Mouse (Mus musculus) urinary bladder, postnatal 36 days (tissue): ENCODE measurements around the gene Pde3a.
A peak's percentile ranks its signal among the peaks of the same experiment; 100 is the strongest.

ENCODE experiments used
- DNase-seq, 2 experiments: peaks; one replicate each; pipeline ENCODE4 v3.0.0; 2022; ENCODE audit warnings: low spot score in 2 of 2, mixed read lengths in 1 of 2

Pde3a gene

DNA sequence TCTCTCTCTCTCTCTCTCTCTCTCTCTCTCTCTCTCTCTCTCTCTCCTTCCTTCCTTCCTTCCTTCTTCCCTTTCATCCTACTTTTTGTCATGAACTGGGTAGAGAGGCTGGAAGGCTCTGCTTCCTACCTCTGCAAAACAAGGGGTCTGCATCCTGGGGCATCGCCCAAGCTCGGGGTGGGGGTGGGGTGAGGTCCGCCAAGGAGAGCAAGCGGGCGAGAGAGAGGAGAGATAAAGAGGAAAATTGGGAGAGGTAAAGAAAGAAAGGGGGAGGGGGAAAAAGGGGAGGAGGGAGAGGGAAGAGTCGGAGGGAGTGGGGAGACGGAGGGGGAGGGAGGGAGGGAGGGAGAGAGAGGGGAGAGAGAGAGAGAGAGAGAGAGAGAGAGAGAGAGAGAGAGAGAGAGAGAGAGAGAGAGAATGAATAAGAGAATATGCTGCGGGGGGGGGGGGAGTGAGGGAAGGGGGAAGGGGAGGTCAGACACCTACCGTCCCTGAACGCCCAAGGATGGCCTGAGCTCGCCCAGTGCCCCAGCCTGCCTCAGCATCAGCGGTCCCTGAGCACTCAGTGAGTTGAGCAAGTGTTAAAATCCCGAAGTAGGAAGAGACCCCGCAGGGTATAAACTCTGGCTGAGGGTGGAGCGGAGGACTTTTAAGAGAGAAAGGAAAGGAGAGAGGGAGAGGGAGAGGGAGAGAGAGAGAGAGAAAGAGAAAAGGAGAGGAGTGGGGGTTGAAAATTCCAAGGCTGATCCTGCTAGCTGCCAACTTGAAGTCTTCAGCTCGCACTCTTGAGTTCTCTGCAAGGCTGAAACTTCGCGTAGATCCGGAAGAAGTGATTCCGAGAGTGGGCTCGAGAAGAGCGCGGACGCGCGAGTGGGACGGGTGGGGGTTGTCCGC lies at the start of gene Pde3a:
Pde3a (plus strand) TSS at position 579 of the 894 bp plus-strand sequence.
- DNase-seq, result no peak

DNA sequence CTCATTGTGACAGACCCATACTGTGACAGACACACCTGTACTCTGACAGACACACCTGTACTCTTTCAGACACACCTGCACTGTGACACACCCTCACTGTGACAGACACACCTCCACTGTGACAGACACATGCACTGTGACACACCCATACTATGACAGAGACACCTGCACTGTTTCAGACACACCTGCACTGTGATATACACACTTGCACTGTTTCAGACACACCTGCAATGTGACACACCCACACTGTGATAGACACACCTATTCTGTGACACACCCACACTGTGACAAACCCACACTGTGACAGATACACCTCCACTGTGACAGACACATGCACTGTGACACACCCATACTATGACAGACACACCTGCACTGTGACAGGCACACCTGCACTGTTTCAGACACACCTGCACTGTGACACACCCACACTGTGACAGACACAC lies 48.9 kb upstream of the Pde3a start:
- no peak for DNase-seq

DNA sequence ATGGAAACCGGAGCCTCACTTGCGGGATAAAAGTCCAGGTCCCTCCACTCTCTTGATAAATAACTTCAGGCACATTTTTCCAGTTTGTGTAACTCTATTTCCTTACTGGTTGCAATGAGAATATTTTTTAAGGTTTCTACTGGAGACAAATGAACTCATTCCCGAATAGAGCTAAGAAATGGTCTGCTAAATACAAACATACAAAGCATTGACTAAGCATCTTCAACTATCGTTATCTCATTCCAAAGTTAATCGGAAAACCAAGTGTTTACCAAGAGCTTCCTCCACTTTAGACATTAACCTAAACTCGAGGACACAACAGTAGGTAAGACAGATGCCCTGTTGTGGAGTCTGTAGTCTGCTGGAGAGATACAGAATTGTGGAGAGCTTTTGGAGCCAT lies 41.5 kb upstream of the Pde3a start:
- no peak for DNase-seq

DNA sequence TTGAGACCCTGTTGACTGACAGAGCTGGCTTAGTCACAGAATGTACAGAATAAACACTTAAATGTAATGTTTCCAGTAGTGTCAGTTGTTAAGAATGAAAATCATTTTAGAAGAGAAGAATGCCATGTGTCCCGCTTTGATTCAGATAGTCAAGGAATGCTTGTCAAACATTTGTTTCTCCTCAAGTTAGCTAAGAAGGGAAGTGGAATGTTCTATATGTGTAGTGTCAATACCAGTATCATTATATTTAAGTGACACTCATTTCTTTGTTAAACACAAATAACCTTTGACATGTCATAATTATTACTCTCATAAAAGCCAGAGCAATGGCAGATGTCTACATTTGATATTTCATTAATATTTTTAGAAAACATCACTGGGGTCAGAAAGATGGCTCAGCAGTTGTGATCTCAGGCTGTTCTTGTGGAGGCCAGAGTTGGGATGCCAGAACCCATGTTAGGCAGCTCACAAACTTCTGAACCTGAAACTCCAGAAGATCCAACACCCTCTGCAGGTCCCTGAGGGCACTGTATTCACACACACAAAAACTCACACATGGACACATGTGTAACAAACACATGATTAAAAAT lies 40.7 kb upstream of the Pde3a start:
- no peak for DNase-seq

DNA sequence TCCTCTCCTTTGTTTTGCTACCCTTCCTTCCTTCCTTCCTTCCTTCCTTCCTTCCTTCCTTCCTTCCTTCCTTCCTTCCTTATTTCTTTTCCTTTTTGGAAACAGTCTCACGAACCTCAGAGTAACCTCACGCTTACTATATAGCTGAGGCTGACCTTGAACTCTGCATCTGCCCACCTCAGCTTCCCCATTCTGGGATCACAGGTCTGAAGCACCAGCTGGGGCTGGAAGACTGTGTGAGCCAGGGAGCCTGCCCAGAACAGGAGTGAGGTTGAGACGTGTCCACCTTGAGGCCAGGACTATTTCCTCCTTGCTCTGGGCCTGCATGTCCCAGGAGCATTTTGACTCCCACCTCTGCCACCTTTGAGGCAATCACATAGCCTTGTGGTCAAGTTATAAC lies 39.0 kb upstream of the Pde3a start:
- DNase-seq, result no peak

DNA sequence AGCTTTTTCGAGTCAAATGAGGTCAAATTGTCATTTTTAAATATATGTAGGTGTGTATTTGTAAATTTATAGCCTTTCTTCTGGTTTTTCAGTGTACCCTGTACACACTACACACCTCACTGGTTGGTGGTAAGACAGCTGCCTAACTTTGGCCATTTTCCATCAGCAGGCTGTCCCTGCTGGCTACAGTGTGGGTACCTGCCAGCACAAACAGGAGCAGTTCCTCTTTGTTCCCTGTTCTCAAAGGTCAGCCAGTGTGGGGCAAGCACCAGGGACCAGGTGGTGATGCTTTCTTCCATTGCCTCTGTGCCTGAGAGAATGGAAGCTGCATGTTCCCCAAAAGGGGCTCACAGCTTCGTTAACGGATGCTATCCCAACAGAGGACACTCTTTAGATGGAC lies 28.0 kb upstream of the Pde3a start:
- no peak for DNase-seq

DNA sequence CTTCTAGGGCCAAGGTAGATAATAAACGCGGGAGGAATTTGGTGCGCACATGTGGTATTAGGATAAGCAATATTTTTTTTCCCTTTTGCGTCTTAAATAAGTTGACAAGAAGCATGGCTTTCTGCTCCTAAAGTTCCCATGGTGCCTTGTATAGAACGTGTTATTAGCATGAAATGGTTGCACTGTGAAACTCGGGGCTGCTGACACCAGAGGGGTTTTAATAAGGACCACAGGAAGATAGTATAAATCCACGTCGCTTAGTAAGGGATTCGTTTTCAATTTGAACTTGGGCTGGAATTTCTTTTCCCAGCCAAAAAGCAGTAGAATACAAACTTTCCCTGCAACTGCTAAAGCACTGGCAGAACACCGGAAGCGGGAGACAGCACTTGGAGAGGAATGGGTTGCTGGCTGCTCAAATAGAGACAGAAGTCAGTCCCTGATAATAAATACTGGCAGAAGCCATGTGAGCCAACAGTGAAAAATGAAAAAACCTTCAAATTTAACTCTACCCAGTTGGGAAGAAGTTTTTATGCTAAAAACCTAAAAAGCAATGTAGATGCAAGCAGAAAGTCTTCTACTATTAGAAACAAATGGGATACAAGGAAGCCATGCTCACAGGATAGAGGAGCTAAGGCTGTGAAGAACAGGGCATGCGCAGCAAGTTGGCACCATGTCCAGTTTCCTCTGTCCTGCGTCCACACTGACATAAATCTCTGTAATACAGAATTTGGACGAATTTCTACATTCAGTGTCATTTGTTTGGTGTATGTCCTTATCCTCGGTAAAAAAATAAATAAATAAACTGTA lies 22.0 kb upstream of the Pde3a start:
- DNase-seq, result peak in 1 of 2 experiments; percentile 21

DNA sequence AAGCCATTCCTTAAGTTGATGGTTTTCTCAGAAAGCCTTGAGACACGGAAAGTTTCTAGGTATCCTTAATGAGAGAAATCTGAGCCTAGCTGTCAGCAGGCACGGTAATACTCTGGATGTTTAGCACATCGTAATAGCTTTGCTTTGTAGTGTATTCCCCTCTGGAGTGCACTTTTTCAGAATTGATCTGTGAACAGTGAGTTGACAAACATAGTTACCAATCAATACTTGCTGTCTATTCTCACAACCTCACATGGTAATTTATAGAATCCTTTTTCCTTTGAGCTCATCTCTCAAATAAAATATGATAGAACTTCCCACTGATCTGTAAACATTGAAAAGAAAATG lies 21.4 kb upstream of the Pde3a start:
- no peak for DNase-seq

DNA sequence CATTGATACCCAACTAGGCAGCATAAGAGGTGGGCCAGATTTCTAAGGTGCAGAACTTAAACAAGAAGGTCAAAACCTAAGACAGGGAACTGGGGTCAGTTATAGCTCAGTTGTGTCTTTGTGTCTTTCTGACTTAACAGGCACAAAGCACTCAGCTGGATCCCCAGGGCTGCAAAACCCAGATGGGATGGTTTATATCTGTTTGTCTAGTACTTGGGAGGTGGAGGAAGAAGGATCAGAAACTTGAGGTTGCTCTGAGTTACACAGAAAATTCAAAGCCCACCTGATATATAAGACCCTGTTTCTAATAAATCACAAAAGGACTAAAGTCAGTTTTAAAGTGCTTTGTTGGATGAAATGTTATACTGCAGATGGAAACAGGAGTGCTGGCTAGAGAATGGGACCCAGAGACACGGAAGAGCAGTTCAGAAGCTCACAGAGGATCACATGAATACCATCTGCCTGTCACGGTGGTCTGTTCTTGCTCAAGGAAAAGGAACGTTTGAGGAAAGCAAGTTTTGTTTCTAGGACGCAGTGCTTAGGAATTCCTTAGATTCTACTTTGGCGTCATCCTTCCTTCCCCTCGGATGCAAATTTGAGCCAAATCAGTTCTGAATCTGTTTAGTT lies 16.2 kb upstream of the Pde3a start:
- DNase-seq, result no peak

DNA sequence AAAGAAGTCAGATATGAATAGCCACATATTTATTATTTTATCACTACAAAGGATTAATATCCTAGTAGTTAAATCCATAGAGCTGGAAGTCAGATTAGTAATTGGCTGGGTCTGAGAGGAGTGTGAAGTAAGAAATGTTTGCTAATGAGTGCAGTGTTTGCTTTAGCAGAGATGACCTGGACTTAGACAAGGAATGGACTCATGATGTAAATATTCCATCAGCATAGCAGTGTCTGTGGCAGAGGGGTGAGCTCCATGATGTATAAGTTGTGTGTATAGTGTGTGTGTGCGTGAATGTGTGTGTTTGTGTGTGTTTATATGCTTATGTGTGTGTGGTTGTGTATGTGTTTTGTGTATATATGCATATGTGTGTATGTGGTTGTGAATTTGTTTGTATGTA lies 7.3 kb upstream of the Pde3a start:
- DNase-seq, result no peak

DNA sequence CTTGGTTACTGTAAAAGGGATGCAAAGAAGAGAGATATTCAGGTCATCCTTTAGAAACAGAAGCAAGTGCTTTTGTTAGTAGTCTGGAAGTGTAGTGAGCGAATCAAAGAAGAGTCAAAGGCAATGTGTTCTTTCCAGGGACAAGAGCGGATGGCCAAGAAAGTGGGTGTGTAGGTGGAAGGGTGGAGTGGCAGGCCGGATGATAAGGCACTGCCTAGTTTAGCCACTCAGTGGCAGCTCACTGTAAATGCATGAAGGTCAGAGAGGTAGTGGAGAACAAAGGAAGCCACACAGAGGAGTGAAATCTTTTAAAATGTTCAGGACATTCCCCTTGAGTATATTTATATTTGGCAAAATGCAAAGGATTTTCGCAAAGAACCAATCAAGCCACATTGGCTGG lies 4.0 kb upstream of the Pde3a start:
- DNase-seq, result no peak

DNA sequence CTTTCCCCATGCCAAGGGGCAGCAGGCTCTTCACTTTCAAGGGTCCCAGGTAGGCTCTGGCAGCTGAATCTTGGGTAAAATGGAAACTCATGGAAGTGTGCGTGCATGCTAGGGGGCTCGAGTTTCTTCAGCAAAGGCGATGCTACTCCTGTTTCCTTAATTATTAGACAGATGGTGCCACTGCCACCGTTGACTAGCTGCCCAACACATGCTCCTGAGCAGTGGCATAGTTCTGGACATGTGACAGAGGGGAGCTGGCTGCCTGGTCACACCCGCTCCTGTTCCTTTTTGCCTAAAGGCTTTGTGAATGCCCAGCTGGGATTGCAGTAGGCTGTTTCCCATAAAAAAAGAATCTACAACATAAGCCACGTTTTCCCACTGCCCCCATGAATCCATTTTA lies 2.7 kb upstream of the Pde3a start:
- DNase-seq, result no peak

DNA sequence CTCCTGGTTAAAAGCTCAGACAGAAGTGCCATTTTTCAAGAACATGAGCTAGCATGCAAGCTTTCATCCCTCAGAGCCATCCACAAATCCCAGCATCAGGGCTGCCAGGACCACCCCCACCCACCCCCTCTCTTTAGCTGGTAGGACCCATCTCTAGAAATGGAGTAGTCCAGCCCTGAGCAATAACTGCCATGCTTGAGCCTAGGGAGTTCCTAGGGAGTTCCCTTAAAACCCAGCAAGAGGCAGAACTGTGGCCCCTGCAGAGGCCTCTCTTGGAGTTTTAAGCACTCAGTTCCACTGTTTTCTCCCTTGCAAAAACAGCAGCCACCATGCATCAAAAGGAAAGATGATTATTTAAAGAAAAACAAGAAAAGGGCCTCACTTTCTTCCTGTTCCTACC lies 988 bp upstream of the Pde3a start:
- DNase-seq, result no peak

DNA sequence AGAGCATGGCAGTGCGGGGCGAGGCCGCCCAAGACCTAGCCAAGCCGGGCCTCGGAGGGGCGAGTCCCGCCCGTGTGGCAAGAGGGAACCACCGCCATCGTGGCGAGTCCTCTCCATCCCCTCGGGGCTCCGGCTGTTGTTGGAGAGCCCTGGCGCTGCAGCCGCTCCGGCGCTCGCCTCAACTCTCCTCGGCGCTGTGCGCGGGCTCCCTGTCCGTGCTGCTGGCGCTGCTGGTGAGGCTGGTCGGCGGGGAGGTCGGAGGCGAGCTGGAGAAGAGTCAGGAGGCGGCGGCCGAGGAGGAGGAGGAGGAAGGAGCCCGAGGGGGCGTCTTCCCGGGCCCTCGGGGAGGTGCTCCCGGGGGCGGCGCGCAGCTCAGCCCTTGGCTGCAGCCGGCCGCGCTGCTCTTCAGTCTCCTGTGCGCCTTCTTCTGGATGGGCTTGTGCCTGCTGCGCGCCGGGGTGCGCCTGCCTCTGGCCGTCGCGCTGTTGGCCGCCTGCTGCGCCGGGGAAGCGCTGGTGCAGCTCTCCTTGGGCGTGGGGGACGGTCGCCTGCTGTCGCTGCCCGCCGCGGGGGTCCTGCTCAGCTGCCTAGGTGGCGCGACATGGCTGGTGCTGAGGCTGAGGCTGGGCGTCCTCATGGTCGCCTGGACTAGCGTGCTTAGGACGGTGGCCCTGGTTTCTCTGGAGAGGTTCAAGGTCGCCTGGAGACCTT lies 671 bp downstream of the Pde3a start:
- DNase-seq, result peak; percentile 56 to 73

DNA sequence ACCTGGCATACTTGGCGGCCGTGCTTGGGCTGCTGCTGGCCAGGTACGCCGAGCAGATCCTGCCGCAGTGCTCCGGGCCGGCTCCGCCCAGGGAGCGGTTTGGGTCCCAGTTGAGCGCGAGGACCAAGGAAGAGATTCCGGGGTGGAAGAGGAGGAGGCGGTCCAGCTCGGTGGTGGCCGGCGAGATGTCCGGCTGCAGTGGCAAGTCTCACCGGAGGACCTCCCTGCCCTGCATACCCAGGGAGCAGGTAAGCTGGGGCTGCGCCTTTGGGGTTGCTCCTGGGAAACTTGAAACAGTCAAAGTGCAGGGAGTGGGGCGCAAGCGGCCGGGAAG lies 1.2 kb downstream of the Pde3a start:
- DNase-seq, result peak in 1 of 2 experiments; percentile 23

DNA sequence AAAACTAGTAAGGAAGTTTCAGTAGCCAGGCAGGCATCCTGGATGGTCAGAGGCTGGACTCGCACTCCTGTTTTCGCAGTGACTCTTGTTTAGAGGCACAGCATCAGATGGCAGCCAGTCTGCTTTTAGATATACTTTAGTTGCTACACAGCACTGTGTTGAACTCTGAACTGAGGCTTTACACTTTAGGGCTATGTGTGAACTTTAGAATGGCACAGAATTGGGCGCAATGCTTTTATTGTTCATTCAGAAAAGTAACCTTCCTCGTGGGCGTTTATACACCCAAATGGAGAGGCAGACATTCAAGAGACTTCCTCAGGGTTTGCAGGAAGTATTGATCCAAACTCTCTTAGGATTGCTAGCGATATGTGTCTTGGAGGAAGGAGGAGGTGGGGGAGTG lies 1.9 kb downstream of the Pde3a start:
- DNase-seq, result no peak

DNA sequence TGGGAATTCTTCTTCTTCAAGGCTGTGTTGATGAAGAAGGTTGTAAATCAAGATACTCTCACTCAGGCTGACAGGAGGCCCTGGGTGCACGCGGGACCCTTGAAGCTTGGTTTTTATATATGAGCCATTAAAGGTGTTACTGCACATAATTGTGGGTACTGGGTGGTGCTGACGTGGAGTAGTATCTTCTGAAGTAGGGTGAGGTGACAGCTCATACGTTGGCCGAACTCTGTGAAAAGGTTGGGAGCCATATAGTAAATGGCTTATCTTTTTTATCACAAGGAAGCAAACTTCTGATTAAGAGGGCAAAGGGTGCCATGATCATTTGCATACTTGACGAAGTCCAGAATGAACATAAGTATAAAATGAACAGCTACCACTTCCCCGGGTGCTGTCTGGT lies 3.5 kb downstream of the Pde3a start:
- no peak for DNase-seq

DNA sequence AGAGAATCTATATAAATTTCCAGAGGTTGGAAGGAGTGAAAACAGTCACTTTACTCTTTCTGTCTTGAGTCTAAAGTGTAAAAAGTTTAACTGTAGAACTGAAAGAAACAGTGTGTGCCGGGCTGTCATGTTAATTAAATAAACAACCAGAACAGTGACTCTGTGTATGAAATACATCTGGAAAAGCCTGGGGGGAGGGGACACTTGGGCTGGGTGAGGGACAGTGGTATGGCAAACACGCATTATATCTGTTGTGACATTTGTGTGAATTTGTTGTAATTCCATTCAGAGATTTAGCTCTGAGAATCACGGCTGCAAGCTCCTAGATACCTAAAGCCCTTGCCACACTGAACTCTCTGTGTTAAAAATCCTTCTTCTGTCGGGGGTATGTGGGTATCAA lies 5.9 kb downstream of the Pde3a start:
- no peak for DNase-seq

DNA sequence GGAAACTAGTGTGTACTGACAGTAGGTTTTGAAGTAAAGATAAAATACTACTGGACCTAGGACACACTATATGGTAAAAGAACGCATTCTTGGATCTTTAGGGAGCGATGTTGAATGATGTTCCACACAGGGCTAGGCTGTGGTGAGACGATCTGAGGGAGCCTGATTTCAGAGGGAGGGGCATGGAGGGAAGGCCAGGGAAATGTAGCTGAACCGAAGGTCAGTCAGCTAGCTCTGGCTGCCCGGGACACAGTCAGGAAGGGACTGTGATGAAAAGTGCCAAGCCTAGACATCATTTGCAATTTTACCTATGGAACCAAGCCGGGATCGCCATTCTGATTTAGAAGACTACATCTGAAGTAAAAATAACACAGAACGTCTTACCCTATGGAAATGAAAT lies 7.8 kb downstream of the Pde3a start:
- no peak for DNase-seq

DNA sequence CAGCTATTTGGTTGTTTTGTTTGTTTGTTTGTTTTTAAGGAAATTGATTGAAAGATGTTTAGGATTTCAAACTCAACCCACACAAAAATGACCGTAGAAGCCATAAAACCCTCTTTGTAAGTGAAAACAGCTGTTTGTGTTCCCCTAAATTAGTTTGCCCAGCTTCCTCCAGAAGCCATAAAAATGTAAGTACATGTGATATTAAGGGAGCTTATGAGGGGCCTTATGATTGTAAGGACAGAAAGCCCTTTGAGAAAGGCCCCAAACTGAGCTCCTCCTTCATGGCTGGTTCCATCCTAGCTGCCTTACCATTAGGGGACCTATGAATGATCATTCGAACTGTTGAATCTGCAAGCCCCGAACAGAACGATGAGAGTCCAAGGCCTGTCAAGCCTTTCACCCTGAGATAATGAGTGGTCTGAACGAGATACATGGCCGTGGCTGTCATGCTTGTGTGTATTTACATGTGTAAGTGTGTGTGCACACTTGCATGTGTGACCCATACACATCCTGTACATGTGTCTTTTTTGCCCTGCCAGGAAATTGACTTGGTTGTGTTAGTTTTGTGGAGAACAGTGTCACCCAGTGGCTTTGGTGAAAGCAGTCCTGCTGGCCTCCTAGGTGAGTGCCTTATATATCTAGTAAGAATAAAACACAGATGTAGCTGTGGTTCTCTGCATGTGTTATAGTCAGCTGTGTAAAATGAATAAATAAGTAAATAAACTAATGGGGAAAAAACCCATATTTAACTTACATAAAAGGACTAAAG lies 8.5 kb downstream of the Pde3a start:
- no peak for DNase-seq

DNA sequence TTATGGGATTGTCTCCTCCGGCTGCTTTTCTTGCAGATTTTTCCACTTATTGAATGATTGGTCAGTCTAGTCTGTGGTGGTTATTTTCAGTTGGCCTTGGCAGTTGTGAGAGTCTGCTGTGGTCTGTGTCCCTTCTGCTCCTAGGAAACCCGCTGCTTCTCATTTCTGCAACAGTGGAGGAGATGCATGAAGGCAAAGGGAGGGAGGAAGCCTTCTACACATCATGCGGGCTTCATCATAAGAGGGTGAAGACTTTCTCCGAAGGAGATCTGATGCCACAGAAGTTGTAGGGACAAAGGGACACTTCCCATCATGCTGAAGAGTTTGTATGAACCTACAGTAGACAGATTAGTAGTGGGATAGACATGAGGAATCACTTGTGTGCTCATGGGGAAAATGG lies 16.2 kb downstream of the Pde3a start:
- no peak for DNase-seq
